Mouse (Mus musculus) limb, embryonic 11.5 days (tissue): Measurements from ENCODE around the gene Calcoco1. TPM values are rescaled to one million over a fixed set of nuclear protein-coding genes. Genes with fewer than 3 reads are reported as not detected.

ENCODE experiments used
- ATAC-seq: fragments of 200-750 bp; cut with Nextera tagmentation; 2 replicates; pipeline ENCODE4 v1.8.0; 2017; ENCODE audit warnings: low read depth; ENCODE audit not compliant: insufficient number of reproducible peaks, low FRiP score, low TSS enrichment
- DNase-seq: peaks from one replicate; pipeline ENCODE4 v3.0.0-alpha.2; 2015; ENCODE audit warnings: low spot score
- H3K27ac ChIP-seq: fragments of 300-500 bp; sonication (generic); replicated peaks from 2 replicates; pipeline ENCODE4 v1.5.1; 2014; ENCODE audit warnings: low read depth, mild to moderate bottlenecking, low read length
- H3K27me3 ChIP-seq: fragments of 300-500 bp; sonication (generic); 2 replicates; pipeline ENCODE4 v1.6.1; 2014; ENCODE audit warnings: mild to moderate bottlenecking, low read length, mixed read lengths; ENCODE audit not compliant: control insufficient read depth, insufficient read depth
- H3K36me3 ChIP-seq: fragments of 300-500 bp; sonication (generic); 2 replicates; pipeline ENCODE4 v1.6.1; 2014; ENCODE audit warnings: mild to moderate bottlenecking, low read length, moderate library complexity, mixed read lengths; ENCODE audit not compliant: control insufficient read depth, insufficient read depth
- H3K4me1 ChIP-seq: fragments of 300-500 bp; sonication (generic); 2 replicates; pipeline ENCODE4 v1.6.1; 2014; ENCODE audit warnings: low read length, mixed read lengths; ENCODE audit not compliant: control insufficient read depth, insufficient read depth
- H3K4me2 ChIP-seq: fragments of 300-500 bp; sonication (generic); 2 replicates; pipeline ENCODE4 v1.6.1; 2014; ENCODE audit warnings: low read depth, mild to moderate bottlenecking, moderate library complexity; ENCODE audit not compliant: severe bottlenecking
- H3K4me3 ChIP-seq: fragments of 300-500 bp; sonication (generic); 2 replicates; pipeline ENCODE4 v1.5.1; 2014; ENCODE audit warnings: low read depth, low read length
- H3K9ac ChIP-seq: fragments of 300-500 bp; sonication (generic); 2 replicates; pipeline ENCODE4 v1.6.1; 2014; ENCODE audit warnings: mild to moderate bottlenecking, low read length
- H3K9me3 ChIP-seq: fragments of 300-500 bp; sonication (generic); 2 replicates; pipeline ENCODE4 v1.6.1; 2016; ENCODE audit warnings: low read length; ENCODE audit not compliant: control insufficient read depth
- WGBS: fragments of 180-500 bp; shearing (Covaris S2); extraction: QIAGEN DNeasy Blood & Tissue Kit; methylation state at CpG from one replicate; pipeline ENCODE4 v1.1.7; 2014; 5-methylcytosine and 5-hydroxymethylcytosine counted together
- polyA plus RNA-seq: library from polyadenylated mRNA; unstranded; fragments of >200 nt; fragmentation: Nextera tagmentation; extraction: Ambion mirVana; gene quantifications from 2 replicates; pipeline ENCODE4 v1.2.1, GENCODE M21; 2014

Gene Calcoco1
- polyA plus RNA-seq, 1 experiment from 2014 or later: 34.4 TPM

DNA sequence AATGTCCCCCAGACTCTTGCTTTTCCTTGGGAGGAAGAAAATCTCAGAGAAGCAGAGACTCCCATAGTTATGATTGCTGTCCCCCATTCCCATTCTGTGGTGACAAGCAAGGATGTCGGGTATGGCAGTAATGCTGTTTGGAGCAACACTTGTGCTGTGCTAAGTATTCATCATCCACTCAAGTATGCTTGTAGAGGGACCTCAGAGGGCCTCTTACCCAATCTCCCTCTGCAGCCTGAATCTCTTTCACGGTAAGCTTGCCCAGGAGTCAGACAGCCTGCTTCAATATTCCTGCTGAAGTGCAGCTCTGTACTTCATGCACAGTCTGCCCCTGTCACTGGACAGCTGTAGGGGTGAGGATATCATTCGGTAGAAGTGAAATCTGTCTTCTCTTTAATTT, 25.1 kb downstream of the Calcoco1 start:
- WGBS: 44% methylated on average over 3 of the region's 3 CpGs
- ATAC-seq: no peak
- H3K4me1 ChIP-seq: peaks cover 10% of the 10 kb centered on the region; the same call in 1 of the 2 replicates
- no peak overlapping the region for H3K9ac ChIP-seq
- no peaks in the 10 kb centered on the region for H3K36me3 ChIP-seq
- DNase-seq: no peak
- H3K9me3 ChIP-seq: no peaks in the 10 kb centered on the region
- H3K4me2 ChIP-seq: no peak overlapping the region
- no peak overlapping the region for H3K4me3 ChIP-seq
- H3K27me3 ChIP-seq: peaks cover 54% of the 10 kb centered on the region
- no peak overlapping the region for H3K27ac ChIP-seq

DNA sequence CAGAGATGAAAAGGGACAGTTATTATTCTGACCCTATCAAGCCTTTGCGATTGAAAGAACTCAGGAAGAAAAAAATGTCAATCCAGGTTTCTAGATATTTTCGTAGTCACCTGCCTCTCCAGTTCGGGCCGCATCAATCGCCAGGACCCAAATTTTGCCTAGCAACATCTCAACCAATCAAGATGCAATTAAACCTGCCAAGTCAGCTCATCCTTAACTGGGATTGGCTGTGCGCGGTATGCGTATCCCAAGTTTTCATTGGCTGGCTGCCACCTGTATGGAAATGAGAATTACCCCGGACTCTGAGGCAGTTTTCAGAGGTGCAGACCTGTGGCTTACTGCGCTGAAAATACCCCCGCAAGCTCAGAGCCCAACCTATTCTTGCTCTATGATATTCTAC, 28.4 kb downstream of the Calcoco1 start:
- Histone ChIP-seq H3K36me3 (no peaks in the 10 kb centered on the region), H3K4me2 (peak overlapping the region; percentile 40), H3K9ac (no peak overlapping the region), H3K4me3 (peak overlapping the region; percentile 27; the same call in 1 of the 2 replicates), H3K27me3 (peaks cover 56% of the 10 kb centered on the region), H3K4me1 (peaks cover 10% of the 10 kb centered on the region; the same call in 1 of the 2 replicates), H3K27ac (no peak overlapping the region), H3K9me3 (no peaks in the 10 kb centered on the region)
- DNase-seq (peak; percentile 69), ATAC-seq (peak; percentile 63; the same call in 1 of the 2 replicates)
- under 1% methylated on average over 11 of the region's 11 CpGs for WGBS

DNA sequence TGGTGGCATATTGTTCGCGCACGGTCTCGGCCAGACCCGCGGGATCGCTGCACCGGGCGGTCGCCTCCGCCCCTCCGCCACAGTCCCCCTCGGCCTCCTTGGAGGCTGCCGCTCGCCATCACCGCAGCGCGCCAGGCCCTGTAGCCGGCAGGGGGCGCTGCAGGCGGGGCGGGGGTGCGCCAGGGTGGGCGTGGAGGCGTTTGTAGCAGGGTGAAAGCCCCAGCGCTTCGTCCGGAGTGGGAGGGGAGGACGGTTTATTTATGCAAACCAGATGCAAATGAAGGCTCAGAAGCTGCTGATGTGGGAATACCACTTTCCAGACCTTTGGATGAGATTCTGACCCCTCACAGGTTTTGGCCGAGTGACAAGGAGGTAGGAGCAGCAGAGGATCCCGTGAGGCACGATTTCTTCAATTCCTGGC, 29.0 kb downstream of the Calcoco1 start:
- no peak overlapping the region for H3K27ac ChIP-seq
- WGBS: under 1% methylated on average over 31 of the region's 32 CpGs

GRCm38 (mm10) chr15:102692321-102692804, 29.6 kb downstream of the Calcoco1 start:
- no peak for ATAC-seq
- peak overlapping the region; percentile 40; the same call in 1 of the 2 replicates for H3K9ac ChIP-seq
- H3K27ac ChIP-seq: no peak overlapping the region
- H3K9me3 ChIP-seq: no peaks in the 10 kb centered on the region
- H3K36me3 ChIP-seq: no peaks in the 10 kb centered on the region
- H3K4me2 ChIP-seq: peak overlapping the region; percentile 40
- peak overlapping the region; percentile 27 for H3K4me3 ChIP-seq
- peaks cover 50% of the 10 kb centered on the region for H3K27me3 ChIP-seq
- WGBS: 1% methylated on average over 26 of the region's 26 CpGs
- DNase-seq: peak; percentile 61
- peaks cover 10% of the 10 kb centered on the region; the same call in 1 of the 2 replicates for H3K4me1 ChIP-seq

More for the DNA sequence above, 29.0 kb downstream of the Calcoco1 start:
- H3K4me1 ChIP-seq: peaks cover 10% of the 10 kb centered on the region; the same call in 1 of the 2 replicates
- peak overlapping the region; percentile 27 for H3K4me3 ChIP-seq
- peak overlapping the region; percentile 40 for H3K4me2 ChIP-seq
- no peak overlapping the region for H3K9ac ChIP-seq
- ATAC-seq (peak; percentile 28; the same call in 1 of the 2 replicates), DNase-seq (peak; percentile 87)
- no peaks in the 10 kb centered on the region for H3K9me3 ChIP-seq
- H3K36me3 ChIP-seq: no peaks in the 10 kb centered on the region
- peaks cover 56% of the 10 kb centered on the region for H3K27me3 ChIP-seq

DNA sequence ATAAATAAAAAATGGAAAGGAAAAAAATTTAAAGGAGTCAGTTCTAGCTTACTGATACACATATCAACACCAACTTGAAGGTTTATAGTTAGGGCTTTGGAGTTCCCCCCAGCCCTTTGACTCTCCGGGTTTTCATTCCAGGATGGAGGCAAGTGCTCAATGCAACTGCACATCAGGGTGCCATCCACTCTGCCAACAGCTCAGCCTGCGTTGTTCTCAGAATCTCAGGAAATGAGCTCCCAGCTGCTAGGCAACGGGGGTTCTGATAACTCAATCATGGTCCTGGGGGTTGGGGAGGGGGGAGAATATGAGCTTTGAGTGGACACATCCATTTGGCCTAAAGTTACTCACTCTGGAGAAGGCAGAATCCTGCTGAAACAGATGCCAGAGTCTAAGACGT, 36.2 kb downstream of the Calcoco1 start:
- no peak for ATAC-seq
- no peak overlapping the region for H3K9ac ChIP-seq
- no peaks in the 10 kb centered on the region for H3K9me3 ChIP-seq
- DNase-seq: no peak
- H3K4me1 ChIP-seq: no peaks in the 10 kb centered on the region
- 12% methylated on average over 4 of the region's 4 CpGs for WGBS
- no peaks in the 10 kb centered on the region for H3K36me3 ChIP-seq
- H3K4me2 ChIP-seq: no peak overlapping the region
- H3K27me3 ChIP-seq: no peaks in the 10 kb centered on the region
- H3K4me3 ChIP-seq: no peak overlapping the region
- no peak overlapping the region for H3K27ac ChIP-seq

DNA sequence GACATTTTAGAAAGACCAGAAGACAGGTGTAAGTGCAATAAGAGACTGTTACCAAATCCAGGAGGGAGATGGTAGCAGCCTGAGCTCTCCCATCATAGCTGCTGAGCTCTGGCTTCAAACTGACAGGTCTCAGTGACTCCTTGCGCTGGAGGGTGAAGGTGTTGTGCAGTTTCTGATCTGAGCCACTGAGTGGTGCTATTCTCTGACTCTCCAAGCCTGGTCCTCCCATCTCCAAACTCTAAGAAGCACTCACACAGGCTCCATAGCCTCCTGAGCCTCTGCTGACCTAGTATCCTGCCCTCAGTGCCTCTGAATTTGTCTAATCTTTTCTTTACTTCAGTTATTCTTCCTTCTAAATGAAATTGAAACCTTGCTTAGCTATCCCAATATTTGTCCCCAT, 38.3 kb downstream of the Calcoco1 start:
- H3K4me1 ChIP-seq: no peaks in the 10 kb centered on the region
- H3K9ac ChIP-seq: no peak overlapping the region
- H3K27ac ChIP-seq: no peak overlapping the region
- H3K4me2 ChIP-seq: no peak overlapping the region
- ATAC-seq (no peak), DNase-seq (no peak)
- H3K36me3 ChIP-seq: no peaks in the 10 kb centered on the region
- no peaks in the 10 kb centered on the region for H3K9me3 ChIP-seq
- H3K27me3 ChIP-seq: no peaks in the 10 kb centered on the region
- WGBS: 8% methylated on average over 1 of the region's 1 CpGs
- H3K4me3 ChIP-seq: no peak overlapping the region

DNA sequence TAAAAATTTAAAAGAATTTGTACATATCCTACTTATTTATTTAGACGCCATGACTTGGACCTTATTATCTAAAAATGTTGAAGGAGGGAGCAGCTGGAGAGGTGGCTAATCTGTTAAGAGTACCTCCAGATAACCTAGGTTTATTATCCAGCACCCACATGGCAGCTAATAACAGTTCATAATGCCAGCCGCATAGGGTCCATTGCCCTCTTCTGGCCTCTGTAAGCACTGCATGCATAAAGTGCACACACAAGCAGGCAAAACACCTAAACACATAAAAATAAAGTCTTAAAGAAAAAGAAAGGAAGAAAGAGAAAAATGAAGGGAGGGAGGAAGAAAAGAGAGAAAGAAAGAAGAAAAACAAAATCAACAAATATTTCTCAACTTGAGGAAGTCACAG, 45.6 kb downstream of the Calcoco1 start:
- no peak overlapping the region for H3K4me2 ChIP-seq
- no peaks in the 10 kb centered on the region for H3K9me3 ChIP-seq
- H3K27ac ChIP-seq: no peak overlapping the region
- DNase-seq: no peak
- no peak overlapping the region for H3K4me3 ChIP-seq
- 97% methylated on average over 2 of the region's 2 CpGs for WGBS
- no peak for ATAC-seq
- H3K9ac ChIP-seq: no peak overlapping the region
- H3K36me3 ChIP-seq: no peaks in the 10 kb centered on the region
- H3K27me3 ChIP-seq: no peaks in the 10 kb centered on the region
- H3K4me1 ChIP-seq: no peaks in the 10 kb centered on the region

DNA sequence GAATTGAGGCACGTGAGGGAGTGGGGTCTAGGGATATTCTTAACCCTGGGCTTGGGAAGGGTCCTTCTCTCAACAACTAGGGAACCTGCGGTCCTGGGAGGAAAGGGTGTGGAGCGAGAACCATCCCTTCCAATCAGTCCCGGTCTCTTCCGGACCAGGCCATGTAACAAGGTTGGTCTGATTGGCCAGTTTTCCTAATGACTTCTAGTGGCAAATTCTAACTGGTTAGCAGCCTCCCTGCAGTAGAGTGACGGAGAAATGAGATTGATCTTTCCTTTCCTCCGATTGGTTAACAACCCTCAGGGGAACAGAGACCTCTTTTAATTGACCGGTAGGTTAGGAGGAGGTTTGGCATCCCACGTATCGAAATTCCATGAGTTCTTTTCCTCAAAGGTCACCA, 48.4 kb downstream of the Calcoco1 start:
- ATAC-seq (no peak), DNase-seq (peak; percentile 70)
- no peak overlapping the region for H3K9ac ChIP-seq
- peak overlapping the region; percentile 65; the same call in 1 of the 2 replicates for H3K27ac ChIP-seq
- H3K9me3 ChIP-seq: no peaks in the 10 kb centered on the region
- no peaks in the 10 kb centered on the region; the same call in 1 of the 2 replicates for H3K36me3 ChIP-seq
- no peaks in the 10 kb centered on the region for H3K27me3 ChIP-seq
- WGBS: under 1% methylated on average over 10 of the region's 10 CpGs
- H3K4me2 ChIP-seq: peak overlapping the region; percentile 60
- H3K4me3 ChIP-seq: 0 out of 2 replicates have a peak overlapping the region, but pooled peaks have one; percentile 7
- H3K4me1 ChIP-seq: no peaks in the 10 kb centered on the region
